Mouse (Mus musculus): ENCODE results near the gene Csf2ra.
"Not testable (repeated sequence)": the region's sequence is repeated elsewhere in the genome, so short reads cannot be mapped to it uniquely, and the experiment has no call there.

Csf2ra gene

DNA sequence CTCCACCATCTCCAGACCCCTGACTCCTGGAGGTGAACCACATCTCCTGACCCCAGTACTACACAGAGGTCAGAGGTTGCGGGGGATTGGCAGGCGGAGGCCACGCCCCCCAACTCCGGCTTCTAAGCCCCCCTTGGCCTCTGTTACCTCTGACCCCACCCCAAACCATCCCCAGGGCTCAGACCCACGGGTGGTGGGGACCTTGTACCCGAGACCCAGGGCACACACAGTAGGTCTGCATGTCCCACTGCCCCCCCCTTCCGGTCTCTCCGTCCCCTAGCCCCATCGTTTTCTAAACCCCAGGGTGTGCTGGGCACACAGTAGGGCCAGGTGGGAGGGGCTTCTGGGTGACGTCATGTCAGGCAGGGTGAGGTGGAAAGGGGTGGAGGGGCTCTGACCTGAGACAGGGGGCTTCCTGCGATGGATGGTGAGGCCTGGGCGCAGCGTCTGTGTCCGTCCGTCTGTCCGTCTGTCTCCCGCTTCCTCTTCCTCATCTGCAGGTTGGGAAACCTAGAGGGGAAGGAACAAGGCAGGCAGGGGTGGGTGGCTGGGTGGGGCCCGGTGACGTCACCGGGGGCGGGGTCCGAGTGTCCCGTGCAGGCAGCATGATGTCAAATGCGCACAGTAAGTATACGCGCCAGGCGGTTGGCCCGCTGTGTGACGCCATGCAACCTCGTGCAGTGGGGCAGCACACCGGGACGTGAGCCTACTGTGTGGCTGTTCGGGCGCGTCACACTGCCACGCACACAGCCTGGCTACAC lies at the start of gene Csf2ra:
Gene Csf2ra (minus strand): TSS at position 489 of the 761 bp plus-strand sequence.
- DNase-seq (ENCODE audit: low read depth, low spot score): peak; percentile 54

- no peak for DNase-seq (ENCODE audit: low read depth, low spot score)
Measured at GRCm38 (mm10) chr19:61275446-61275845, 47.2 kb upstream of the Csf2ra start.

GRCm38 (mm10) chr19:61269141-61269540 lies 40.9 kb upstream of the Csf2ra start:
- not testable (repeated sequence) for DNase-seq (ENCODE audit: low read depth, low spot score)

DNA sequence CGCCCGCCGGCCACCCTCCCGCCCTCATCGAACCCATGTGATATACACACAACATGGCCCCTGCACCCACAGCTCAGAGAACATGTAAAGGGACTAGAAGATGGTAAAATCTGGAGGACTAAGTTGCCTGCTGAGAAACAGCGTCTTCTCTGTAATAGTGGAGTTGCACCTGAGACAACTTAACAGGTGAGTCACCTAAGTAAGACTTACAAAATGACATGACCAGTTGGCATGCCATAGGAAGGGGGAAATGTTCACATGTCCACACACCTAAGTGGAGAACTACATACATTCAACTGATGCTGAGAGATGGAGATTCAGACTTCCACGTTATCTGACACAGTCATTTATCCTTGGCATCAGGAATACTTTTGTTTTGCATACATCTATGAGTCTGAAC lies 38.9 kb upstream of the Csf2ra start:
- peak; percentile 40 for DNase-seq (ENCODE audit: low read depth, low spot score)

GRCm38 (mm10) chr19:61266651-61267050 lies 38.4 kb upstream of the Csf2ra start:
- peak; percentile 60 for DNase-seq (ENCODE audit: low read depth, low spot score)

DNA sequence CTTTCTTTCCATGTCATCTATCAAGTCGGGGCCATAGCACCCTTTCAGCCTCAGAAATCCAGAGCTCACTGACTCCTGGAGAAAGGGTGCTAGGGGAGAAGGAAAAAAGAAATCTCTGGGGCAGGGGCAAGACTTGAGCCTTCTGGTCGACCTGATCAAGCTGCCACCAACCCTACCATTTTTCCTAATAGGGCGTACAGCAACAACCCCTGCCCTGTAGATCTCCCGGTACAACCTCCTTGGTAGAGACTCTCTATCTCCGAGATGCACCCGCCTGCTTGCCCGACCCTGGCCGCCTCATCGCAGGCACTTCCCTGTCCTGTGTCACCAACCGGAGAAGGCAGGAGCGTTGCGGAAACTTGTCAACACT lies 38.0 kb upstream of the Csf2ra start:
- peak; percentile 68 for DNase-seq (ENCODE audit: low read depth, low spot score)

DNA sequence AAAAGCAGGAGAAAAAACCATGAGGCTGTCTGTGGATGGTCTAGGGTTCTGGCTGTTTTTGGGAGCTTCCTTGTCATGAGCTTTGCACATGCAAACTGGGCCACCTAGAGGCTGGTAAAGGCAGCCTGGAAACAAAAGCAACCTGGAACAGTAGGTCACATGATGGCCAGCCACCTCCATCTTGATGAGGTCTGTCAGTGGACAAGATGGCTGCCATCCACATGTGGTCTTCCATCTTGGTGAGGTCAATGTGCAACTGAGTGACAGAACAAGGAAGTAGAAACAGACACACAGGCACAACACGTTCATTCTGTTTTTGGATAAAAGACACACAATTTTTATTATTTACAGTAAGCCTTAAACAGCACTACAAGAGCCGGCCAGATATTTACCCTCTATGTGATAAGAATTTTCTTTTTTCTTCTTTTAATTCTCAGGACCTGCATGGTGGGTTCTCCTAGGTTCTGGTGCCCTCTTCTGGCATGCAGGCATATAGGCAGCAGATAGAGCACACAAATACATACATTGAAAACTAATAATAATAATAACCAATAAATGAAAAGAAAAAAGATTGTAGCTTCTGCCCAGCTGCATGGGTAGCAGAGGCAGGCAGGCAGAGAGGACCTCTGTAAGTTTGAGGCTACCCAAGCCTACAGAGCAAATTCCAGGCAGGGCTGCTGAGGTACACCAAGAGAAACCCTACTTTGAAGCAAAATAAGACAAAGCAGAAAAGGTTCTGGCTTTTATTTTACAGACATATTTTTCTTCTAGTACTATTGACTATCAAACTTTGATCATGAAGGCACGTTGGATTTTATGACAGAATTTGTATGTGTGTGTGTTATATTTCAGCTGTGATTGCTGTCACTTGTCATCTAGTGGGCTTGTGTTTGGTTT lies 37.4 kb upstream of the Csf2ra start:
- peak; percentile 93 for DNase-seq (ENCODE audit: low read depth, low spot score)

- no peak for DNase-seq (ENCODE audit: low read depth, low spot score)
Measured at GRCm38 (mm10) chr19:61264933-61265332, 36.7 kb upstream of the Csf2ra start.

DNA sequence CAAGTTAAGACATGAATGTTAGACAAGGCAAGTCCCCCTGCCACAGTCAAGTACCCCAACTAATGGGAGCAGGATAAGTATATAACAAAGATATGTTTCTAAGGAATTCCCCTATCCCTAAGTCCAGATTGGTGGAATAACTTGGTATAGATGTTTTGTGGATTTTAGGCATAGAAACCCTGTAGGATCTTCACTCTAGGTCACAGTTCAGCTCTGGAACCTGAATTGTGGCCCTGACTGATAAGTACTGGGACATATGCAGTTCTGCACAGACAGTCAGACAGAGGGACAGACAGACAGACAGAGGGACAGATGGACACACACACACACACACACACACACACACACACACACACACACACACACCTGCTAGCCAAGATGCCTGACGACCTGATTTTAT lies 36.0 kb upstream of the Csf2ra start:
- DNase-seq (ENCODE audit: low read depth, low spot score): peak; percentile 61

DNA sequence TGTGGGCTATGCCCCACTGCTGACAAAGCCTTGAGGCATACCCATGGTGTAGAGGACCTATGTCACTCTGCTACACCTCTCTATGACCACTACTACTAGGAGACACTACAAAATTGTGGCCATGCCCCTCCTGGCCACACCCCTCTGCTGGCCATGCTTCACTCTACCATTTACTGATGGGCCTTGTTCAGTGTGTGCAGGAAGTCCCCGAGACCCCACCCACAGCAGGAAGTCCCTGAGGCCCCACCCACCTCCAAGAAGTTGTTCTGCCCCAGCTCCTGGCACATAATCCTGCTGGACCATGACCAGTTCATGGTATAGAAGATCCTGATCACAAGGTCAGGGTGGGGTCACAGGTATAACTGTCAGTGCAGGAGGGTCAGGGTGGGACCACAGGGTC lies 33.0 kb upstream of the Csf2ra start:
- no peak for DNase-seq (ENCODE audit: low read depth, low spot score)

- no peak for DNase-seq (ENCODE audit: low read depth, low spot score)
Measured at GRCm38 (mm10) chr19:61257733-61258132, 29.5 kb upstream of the Csf2ra start.

- DNase-seq (ENCODE audit: low read depth, low spot score): no peak
Measured at GRCm38 (mm10) chr19:61256166-61256887, 28.1 kb upstream of the Csf2ra start.

DNA sequence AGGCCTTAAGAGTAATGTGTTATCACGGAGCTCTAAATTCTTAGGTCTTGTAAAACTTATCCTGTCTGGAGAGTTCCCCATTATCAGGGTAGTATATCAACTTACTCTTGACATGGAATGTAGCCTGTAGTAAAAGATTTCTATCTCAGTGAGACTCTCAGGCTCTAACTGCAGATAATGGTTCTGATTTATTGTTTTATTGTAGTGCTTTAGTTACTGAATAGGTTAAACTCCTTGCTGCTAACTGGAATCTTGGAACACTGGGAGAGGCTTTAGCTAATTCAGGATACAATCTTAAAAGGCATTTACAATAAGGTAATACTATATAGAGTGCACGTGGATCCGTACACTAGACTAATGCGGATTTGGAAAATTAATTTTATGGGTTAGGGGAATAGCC lies 19.1 kb upstream of the Csf2ra start:
- DNase-seq (ENCODE audit: low read depth, low spot score): not testable (repeated sequence)

GRCm38 (mm10) chr19:61244721-61245436 lies 16.6 kb upstream of the Csf2ra start:
- DNase-seq (ENCODE audit: low read depth, low spot score): no peak

DNA sequence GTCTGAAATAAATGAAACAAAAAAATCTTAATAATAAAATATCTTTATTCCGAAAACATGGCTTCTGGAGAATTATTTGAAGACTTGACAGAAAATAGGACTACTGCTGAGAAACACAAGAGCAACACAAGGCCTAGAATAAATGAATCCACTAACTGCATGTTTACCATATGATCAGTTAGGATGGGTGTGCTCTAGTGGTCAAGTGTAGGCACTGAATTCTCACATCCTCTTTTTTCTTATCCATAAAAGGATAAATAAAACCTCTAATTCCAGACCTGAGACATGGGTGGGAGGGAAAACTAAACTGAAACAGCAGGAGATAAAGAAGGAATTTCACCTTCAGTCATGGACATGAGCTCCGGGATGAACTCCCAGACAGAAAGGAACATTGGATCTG lies 9.7 kb upstream of the Csf2ra start:
- DNase-seq (ENCODE audit: low read depth, low spot score): no peak

- DNase-seq (ENCODE audit: low read depth, low spot score): no peak
Measured at GRCm38 (mm10) chr19:61234532-61234931, 6.3 kb upstream of the Csf2ra start.

- peak; percentile 95 for DNase-seq (ENCODE audit: low read depth, low spot score)
Measured at GRCm38 (mm10) chr19:61226928-61227854, 1.0 kb downstream of the Csf2ra start.

GRCm38 (mm10) chr19:61226401-61226927 lies 1.8 kb downstream of the Csf2ra start:
- DNase-seq (ENCODE audit: low read depth, low spot score): peak; percentile 93

DNA sequence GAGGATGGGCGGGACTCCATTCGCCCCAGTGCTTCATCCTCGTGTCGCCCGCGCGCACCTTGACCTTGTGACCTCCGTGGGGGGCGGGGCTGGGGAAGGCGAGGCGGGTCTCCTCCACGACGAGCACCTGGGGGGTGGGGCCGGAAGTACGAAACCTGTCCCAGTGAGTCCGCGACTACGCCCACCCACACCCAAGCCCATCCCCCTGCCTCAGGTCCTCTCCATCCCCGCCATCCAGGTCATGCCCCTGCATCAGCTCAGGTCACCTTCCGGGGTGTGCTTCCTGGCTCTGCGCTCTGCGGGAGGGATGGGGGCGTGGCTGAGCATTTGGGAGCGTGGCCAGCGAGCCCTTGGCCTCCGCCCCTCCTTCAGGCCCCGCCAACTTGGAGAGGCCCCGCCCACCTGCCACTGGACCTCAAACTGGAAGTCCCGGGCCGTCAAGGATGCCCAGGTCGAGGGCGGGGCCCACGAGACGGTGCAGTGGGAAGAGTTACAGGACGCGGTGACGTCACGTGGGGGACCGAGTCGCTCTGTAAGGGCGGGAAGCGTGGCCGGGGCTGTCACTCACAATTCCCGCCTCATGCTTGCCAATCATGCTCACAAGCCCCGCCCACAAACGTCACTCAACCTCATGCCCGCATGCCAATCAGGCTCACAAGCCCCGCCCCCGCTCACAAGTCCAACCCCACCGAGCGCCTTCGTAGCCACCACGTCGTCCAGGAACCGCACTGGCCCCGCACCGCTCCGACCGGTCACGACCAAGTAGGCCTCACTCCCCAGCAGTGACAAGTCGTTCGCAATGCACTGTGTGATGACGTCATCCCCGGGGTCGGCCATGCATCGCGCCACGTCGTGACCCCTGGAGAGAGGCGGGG lies 2.5 kb downstream of the Csf2ra start:
- peak; percentile 87 for DNase-seq (ENCODE audit: low read depth, low spot score)

All from CD4-positive, CD25-positive, alpha-beta regulatory T cell, adult 2 months (primary cell).